Mouse (Mus musculus) mouse trophoblast stem cell (cell line): ENCODE data around the gene Ankrd1.

ENCODE experiments used
- in situ Hi-C, 2 experiments: fragments of 300-500 bp; cut with MseI, MboI; formaldehyde crosslinking; loops; 2 replicates in 1 of 2; 3 replicates in 1 of 2; pipeline ENCODE4 v1.15.1; 2025

The Ankrd1 gene

GRCm38 (mm10) chr19:36119783-36120471, at the start of gene Ankrd1:
TSS of gene Ankrd1 (minus strand) at chr19:36120099.
- in situ Hi-C loops, result loop anchor here in 1 of 2 experiments (10.0 kb wide), 1 partner anchor 325 kb away; no protein-coding TSS in a partner anchor

DNA sequence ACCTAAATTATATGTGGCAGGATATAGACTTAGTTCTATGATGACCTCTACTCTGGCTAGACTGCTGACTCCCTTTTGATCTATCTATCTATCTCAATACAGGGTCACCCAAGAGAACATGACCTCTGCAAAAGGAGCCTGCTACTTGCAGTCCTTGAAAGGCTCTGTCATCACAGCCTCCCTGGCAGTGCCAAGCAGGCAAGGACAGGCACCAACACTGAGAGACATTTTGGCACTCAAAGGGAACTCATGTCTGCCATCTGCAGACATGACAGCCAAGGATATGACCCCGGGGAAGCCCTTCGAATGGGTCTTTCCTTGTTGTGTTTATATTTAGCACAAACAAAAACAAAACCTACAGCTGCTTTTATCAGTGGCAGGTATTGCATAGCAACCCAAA, 49.2 kb upstream of the Ankrd1 start:
- in situ Hi-C loops, result no loop called here

DNA sequence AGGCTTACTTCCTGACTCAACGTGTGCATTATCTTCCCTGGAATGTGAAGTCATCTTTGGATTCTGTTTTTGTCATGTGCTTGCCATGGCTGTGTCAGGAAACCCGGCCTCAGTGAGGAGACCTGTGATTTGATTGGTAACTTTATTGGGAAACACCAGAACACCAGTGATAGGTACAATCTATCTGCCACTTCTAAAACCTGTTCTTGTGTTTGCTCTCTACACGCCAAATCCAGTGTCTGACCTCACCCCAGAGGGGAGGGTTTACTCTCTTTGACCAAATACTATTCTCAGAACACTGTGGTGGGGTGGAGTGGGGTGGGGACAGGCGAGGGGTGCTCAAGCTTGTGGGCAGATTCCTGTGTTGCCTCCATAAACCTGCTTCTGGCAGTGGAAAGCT, 48.2 kb upstream of the Ankrd1 start:
- in situ Hi-C loops, result no loop called here

DNA sequence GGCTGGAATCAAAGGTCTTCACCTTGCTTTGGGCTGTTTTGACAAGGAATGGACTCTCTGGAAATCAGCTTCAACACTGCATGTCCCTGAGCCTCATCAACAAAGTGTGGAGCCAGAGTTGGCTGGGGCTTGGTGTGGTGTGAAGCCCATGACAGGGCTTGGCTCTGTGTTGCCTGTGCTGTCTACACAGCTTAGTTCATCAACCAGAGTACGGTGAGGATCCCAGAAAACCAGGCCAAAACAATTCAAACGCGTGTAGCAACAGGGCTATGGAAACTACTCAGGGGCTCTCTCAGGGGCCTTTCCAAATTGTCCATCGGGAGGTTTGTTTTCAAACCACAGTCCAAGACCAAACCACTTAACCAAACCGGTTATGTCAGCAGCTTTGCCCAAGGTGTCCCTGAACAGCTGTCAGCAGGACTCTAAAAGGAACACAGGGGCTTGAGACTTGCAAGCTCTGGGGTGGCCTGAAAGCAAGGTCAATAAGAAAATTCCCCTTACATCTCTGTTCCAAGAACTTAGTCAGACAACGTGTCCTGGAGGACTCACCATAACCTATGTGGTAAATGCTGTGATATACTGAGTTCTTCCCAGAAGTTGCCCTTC, 47.5 kb upstream of the Ankrd1 start:
- in situ Hi-C loops, result no loop called here

DNA sequence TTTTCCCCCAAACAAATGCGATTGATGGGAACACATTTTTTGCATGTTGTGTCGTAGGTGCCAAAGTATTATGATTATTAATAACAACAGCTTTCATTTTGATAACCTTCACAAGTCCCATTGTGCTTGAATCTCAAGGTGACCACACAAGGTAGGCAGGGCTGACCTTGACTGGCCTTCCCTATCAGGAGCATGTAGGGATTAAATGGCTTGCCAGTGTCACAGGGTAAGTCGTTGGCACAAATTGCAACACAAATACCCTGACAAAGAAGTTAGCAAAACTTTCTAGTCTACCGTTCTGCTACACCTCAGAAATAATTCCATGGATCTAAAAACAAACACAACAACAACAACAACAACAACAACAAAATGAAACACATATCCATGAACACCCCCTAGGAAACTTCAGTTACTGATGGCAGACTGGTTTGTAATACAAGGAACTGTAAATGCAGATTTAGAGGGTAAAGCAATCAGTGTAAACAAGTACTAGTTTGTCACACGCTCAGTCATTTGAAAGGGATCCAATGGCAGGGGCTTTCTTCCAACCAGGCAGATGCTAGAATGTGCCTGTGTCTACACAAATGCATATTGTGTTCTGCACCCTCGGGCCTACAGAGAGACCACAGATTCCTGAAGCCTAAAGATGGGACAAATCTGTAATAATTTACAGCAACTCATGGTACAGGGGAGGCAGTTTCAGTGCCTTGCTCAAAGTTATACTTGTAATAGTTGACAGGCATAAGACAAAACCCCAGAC, 46.7 kb upstream of the Ankrd1 start:
- in situ Hi-C loops, result no loop called here

GRCm38 (mm10) chr19:36165351-36165750, 45.5 kb upstream of the Ankrd1 start:
- in situ Hi-C loops, result no loop called here

DNA sequence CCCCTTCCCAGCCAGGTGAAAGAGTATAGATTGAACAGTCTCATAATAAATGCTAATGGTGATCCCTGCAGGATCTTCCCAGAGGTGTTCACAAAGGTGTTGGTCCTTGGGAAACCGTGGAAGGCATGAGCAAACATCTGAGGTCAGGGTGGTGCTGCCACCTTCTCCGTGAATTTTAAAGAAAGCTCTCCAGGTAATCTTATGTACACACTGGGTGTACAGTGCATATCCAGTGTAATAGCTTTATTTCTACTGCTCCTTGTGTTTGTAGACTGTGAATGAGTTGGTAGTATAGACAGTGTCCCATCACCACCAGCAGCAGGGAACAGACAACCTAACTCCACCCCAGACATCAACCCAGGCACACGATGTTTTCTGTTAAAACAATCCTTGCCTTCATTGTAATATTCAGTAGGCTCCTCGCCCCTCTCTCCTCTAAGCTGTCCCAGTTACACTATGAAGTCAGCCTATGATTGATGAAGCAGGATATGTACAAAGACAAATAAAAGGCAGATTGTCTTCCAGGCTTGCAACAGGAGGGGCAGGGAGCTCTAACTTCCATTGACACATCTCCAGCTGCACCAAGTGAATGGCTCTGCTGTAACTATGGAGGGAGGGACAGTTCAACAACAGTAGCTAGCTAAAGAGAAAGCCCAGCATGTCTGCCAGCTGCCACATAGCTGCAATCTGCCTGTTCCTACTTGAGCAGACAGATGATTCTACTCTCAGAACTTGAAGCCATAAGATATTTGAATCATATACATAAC, 30.5 kb upstream of the Ankrd1 start:
- in situ Hi-C loops, result no loop called here

GRCm38 (mm10) chr19:36148578-36148977, 28.7 kb upstream of the Ankrd1 start:
- in situ Hi-C loops, result no loop called here

GRCm38 (mm10) chr19:36143571-36143970, 23.7 kb upstream of the Ankrd1 start:
- in situ Hi-C loops, result no loop called here

GRCm38 (mm10) chr19:36133731-36134130, 13.8 kb upstream of the Ankrd1 start:
- in situ Hi-C loops, result no loop called here

DNA sequence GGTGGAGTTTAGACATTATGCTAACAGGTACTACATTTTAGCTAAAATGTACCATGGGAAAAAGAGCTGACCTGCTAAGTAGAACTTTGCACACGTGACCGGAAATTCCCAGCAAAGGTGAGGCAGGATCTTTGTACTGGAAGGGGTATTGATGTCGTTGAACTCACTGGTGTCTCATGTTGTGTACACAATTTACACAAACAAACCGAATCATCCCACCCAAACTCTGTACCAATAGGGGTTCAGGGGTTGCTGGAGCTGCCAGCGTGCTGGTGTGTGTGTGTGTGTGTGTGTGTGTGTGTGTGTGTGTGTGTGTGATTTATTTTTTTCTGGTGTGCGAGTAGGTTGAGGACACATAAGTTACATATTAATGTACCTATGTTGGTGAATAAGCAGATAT, 13.2 kb upstream of the Ankrd1 start:
- in situ Hi-C loops, result no loop called here

- in situ Hi-C loops, result no loop called here
Observed at GRCm38 (mm10) chr19:36131990-36132389, 12.1 kb upstream of the Ankrd1 start.

DNA sequence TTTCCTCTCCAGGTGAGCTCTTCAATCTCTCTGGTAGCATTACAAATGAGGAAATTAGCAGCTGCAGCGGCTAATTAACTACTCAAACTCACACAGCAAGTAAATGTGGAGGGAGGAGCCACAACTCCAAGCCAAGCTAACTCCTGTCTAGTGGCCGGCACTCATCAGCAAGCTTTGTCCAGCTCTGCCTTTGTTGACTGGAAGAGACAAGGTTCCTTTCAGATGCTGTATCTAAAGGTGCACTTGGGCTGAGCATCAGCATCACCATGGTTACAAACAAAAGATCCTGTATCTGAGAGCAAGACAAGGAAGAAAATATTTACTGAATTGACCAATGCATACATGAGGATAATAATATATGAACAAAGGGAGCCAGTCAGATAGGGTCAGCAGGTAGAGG, 10.3 kb upstream of the Ankrd1 start:
- in situ Hi-C loops, result no loop called here

GRCm38 (mm10) chr19:36129643-36130042, 9.7 kb upstream of the Ankrd1 start:
- in situ Hi-C loops, result no loop called here

DNA sequence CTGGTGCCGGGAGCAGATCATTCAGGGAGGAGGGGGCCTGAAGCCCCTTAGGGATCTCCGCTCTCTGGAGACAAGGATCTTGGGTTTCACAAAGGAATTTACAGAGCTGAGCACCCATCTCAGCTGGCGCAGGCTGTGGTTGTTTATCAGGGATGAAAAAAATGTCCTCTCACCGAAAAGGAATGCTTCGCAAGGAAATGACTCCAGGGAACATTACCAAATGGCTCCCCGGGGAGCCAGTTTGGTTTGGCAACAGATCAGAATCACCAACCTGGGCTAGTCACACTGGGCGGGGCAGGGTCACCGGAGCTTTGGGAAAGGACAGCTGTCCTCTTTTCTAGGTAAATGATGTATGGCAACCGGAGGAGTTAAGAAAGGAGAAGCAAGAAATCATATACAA, 9.3 kb upstream of the Ankrd1 start:
- in situ Hi-C loops, result no loop called here

GRCm38 (mm10) chr19:36128440-36128839, 8.5 kb upstream of the Ankrd1 start:
- in situ Hi-C loops, result no loop called here

GRCm38 (mm10) chr19:36124203-36124602, 4.3 kb upstream of the Ankrd1 start:
- in situ Hi-C loops, result no loop called here

DNA sequence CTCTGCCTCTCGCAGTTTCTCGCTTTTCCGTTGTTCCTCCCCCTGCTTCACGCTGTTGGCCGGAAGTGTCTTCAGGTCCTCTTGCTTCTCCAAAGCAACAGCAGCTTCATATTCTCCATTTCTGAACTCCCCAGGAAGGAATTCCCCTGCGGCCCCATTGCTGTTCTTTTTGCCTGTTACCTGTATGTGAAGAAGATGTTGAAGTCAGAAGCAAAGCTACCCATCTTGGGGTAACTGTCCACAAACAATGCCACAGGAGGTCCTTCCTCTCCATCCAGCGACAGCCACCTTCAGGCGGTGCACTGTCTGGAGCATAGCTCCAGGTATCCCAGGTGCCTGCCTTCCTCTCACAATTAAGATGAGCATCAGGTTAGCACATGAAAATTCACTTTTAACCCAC, 680 bp downstream of the Ankrd1 start:
- in situ Hi-C loops, result loop anchor here in 1 of 2 experiments (10.0 kb wide), 1 partner anchor 326 kb away; no protein-coding TSS in a partner anchor

- in situ Hi-C loops, result loop anchor here in 1 of 2 experiments (10.0 kb wide), 1 partner anchor 329 kb away; no protein-coding TSS in a partner anchor
Observed at GRCm38 (mm10) chr19:36116185-36116584, 3.7 kb downstream of the Ankrd1 start.

- in situ Hi-C loops, result loop anchor here in 1 of 2 experiments (10.0 kb wide), 1 partner anchor 333 kb away; no protein-coding TSS in a partner anchor
Observed at GRCm38 (mm10) chr19:36112007-36112406, 7.9 kb downstream of the Ankrd1 start.

DNA sequence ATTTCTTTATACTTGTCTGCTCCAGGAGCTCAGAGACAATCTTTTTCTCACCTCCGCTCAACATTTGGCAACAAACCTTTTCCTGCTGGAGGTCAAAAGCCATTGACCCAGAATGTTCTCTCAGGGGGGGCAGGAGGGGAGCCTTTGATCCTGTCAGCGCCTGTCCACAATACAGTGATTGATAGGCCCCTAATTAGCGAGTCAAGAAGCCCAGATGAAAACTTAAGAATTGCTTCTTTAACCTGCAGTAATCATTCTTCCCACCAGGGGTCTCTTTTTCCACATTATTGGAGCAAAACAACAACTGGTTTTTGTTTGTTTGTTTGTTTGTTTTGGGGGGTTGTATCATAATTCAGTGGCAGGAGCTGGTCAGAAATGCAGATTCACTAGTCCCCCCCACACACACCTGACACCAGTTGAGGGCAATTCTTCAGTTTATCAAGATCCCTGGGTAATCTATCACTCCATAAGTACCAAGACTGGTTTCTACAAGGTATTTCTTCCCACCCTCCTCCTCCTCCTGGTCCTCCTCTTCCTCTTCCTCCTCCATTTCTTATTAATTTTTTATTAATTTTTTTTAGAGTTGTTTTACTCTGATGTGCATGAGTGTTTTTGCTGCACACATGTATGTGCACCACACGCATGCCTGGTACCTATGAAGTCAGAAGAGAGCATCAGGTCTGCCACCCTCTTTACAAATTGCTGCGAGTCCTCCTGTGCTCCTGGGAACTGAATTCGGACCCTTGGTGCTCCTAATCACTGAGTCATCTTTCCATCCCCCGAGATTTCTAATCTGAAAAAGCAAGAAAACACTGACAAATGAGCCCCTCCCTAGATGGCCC, 8.6 kb downstream of the Ankrd1 start:
- in situ Hi-C loops, result loop anchor here in 1 of 2 experiments (10.0 kb wide), 1 partner anchor 334 kb away; no protein-coding TSS in a partner anchor
